Mouse (Mus musculus) kidney, adult 2 months (tissue): ENCODE data around the gene Trim46. TPM values are rescaled to one million over a fixed set of nuclear protein-coding genes. Genes with fewer than 3 reads are reported as not detected.
"Not testable (repeated sequence)": the region's sequence is repeated elsewhere in the genome, so short reads cannot be mapped to it uniquely, and the experiment has no call there.

ENCODE experiments used
- DNase-seq: peaks from one replicate; pipeline ENCODE4 v3.0.0; 2021
- H3K27ac ChIP-seq: fragments of 200-500 bp; 2 replicates; pipeline ENCODE4 v1.5.1; 2012; ENCODE audit warnings: low read depth, low read length, control low read depth, inconsistent platforms; ENCODE audit not compliant: insufficient read depth
- H3K27me3 ChIP-seq: fragments of 200-500 bp; replicated peaks from 2 replicates; pipeline ENCODE4 v1.6.1; 2012; ENCODE audit warnings: mild to moderate bottlenecking, moderate library complexity, low read length, inconsistent platforms; ENCODE audit not compliant: control insufficient read depth, insufficient read depth
- H3K36me3 ChIP-seq: fragments of 200-500 bp; 2 replicates; pipeline ENCODE4 v1.6.1; 2012; ENCODE audit warnings: mild to moderate bottlenecking, moderate library complexity, low read length, inconsistent platforms; ENCODE audit not compliant: control insufficient read depth, insufficient read depth
- H3K4me1 ChIP-seq: fragments of 200-500 bp; 2 replicates; pipeline ENCODE4 v1.6.1; 2011; ENCODE audit warnings: low read length; ENCODE audit not compliant: control insufficient read depth, insufficient read depth
- H3K4me3 ChIP-seq: fragments of 200-500 bp; 2 replicates; pipeline ENCODE4 v1.5.1; 2011; ENCODE audit warnings: mild to moderate bottlenecking, low read depth, low read length, control low read depth; ENCODE audit not compliant: insufficient read depth
- CTCF ChIP-seq: fragments of 200-500 bp; conservative IDR thresholded peaks from 2 replicates; pipeline ENCODE4 v1.5.1; 2011; ENCODE audit warnings: low read depth, mild to moderate bottlenecking, control low read depth, low read length, moderate library complexity, mixed read lengths; ENCODE audit not compliant: insufficient read depth, insufficient read length
- POLR2A ChIP-seq: fragments of 200-500 bp; IDR thresholded peaks from one replicate; pipeline ENCODE4 v1.6.1; 2011; ENCODE audit warnings: low read depth, low read length, control low read depth
- WGBS: fragments of 180-500 bp; shearing (Covaris S2); methylation state at CpG from one replicate; pipeline ENCODE4 v1.1.7; 2018; 5-methylcytosine and 5-hydroxymethylcytosine counted together
- polyA plus RNA-seq: library from polyadenylated mRNA; depleted of rRNA; stranded (reverse); fragments of >200 nt; gene quantifications from 2 replicates; pipeline ENCODE4 v1.2.3, GENCODE M21; 2012

Gene Trim46
- polyA plus RNA-seq, 1 experiment = 9.1 TPM

DNA sequence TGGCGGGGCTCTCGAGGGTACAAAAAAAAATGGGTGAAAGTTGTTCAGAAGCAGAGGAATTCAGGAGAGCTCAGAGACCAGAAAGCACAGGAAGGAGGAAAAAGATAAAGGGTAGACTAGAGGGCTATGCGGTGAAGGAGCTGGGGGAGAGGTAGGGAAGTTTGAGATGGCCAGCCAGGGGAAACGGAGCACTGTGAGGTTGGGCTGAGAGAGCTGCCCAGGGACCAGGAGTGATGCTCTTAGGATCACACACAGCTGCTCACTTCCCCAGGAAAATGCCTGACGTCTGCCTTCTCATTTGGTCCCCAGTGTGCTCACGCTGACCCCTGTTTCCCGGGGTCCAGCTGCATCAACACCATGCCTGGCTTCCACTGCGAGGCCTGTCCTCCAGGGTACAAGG lies 26.6 kb downstream of the Trim46 start:
- Histone ChIP-seq H3K27me3 (no peaks in the 10 kb centered on the region), H3K4me1 (no peaks in the 10 kb centered on the region), H3K36me3 (no peaks in the 10 kb centered on the region), H3K4me3 (no peak overlapping the region), H3K27ac (no peak overlapping the region)
- no peak for TF ChIP-seq POLR2A
- TF ChIP-seq CTCF = no peak
- DNase-seq = no peak
- 33% methylated on average over 8 of the region's 8 CpGs for WGBS

- Histone ChIP-seq H3K4me3 (no peak overlapping the region), H3K4me1 (no peaks in the 10 kb centered on the region; the same call in 1 of the 2 replicates), H3K27ac (no peak overlapping the region), H3K36me3 (no peaks in the 10 kb centered on the region), H3K27me3 (no peaks in the 10 kb centered on the region)
- no peak for DNase-seq
- 79% methylated on average over 1 of the region's 1 CpGs for WGBS
- TF ChIP-seq POLR2A = no peak
- no peak for TF ChIP-seq CTCF
Observed at GRCm38 (mm10) chr3:89218271-89218670, 27.8 kb downstream of the Trim46 start.

- not testable (repeated sequence) for H3K27me3 ChIP-seq, H3K27ac ChIP-seq, H3K4me3 ChIP-seq, DNase-seq, H3K36me3 ChIP-seq, H3K4me1 ChIP-seq
- WGBS = 71% methylated on average over 7 of the region's 7 CpGs
Observed at GRCm38 (mm10) chr3:89216407-89216806, 29.7 kb downstream of the Trim46 start.

- H3K27ac ChIP-seq = no peak overlapping the region
- no peaks in the 10 kb centered on the region for H3K36me3 ChIP-seq
- no peak overlapping the region for H3K4me3 ChIP-seq
- TF ChIP-seq CTCF (peak; percentile 92), POLR2A (no peak)
- peak; percentile 88 for DNase-seq
- 1% methylated on average over 6 of the region's 6 CpGs for WGBS
- H3K27me3 ChIP-seq = no peaks in the 10 kb centered on the region
- no peaks in the 10 kb centered on the region; the same call in 1 of the 2 replicates for H3K4me1 ChIP-seq
Observed at GRCm38 (mm10) chr3:89215853-89216252, 30.3 kb downstream of the Trim46 start.

DNA sequence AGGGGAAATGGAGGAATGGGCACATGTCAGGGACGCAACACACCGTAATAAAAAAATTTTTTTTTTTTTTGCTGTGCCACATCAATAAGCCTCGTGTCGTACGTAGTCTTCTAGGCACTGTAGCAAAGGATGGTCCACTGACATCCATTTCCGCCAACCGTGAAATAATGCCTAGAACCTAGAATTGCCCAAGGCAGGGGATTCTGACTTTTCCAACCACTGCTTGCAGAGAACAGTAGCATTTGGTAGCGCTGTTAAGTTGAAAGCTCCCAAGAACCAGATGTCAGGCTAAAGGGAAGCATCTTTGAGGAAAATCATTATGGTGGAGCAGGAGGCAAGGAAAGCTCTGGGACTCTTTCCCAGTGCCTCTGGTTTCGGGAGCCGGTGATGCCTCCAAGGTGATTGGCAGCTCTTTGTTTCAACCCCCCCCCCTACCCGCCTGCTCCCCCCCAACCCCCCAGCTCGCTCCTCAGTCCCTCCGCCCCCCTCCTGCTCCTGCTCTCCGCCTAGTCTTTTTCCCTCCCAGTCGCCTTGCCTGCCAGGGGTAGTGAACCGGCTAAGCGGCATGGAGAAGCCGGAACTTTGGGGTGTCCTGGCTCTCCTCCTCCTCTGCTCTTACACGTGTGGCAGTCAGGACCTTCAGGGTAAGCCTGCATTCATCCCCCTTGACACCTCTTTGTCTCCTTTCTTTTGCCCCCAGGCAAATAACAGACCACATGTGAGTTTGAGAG lies 31.3 kb downstream of the Trim46 start, which contains the start of gene Thbs3:
Gene Thbs3 (plus strand): TSS at position 500 of the 731 bp plus-strand sequence.
- Histone ChIP-seq H3K36me3 (no peaks in the 10 kb centered on the region), H3K27me3 (no peaks in the 10 kb centered on the region), H3K27ac (peak within 1 kb of the TSS; percentile 65), H3K4me3 (peak within 1 kb of the TSS; percentile 91), H3K4me1 (no peaks in the 10 kb centered on the region; the same call in 1 of the 2 replicates)
- TF ChIP-seq CTCF = no peak
- TF ChIP-seq POLR2A = no peak
- DNase-seq = no peak
- WGBS = 4% methylated on average over 17 of the region's 19 CpGs

DNA sequence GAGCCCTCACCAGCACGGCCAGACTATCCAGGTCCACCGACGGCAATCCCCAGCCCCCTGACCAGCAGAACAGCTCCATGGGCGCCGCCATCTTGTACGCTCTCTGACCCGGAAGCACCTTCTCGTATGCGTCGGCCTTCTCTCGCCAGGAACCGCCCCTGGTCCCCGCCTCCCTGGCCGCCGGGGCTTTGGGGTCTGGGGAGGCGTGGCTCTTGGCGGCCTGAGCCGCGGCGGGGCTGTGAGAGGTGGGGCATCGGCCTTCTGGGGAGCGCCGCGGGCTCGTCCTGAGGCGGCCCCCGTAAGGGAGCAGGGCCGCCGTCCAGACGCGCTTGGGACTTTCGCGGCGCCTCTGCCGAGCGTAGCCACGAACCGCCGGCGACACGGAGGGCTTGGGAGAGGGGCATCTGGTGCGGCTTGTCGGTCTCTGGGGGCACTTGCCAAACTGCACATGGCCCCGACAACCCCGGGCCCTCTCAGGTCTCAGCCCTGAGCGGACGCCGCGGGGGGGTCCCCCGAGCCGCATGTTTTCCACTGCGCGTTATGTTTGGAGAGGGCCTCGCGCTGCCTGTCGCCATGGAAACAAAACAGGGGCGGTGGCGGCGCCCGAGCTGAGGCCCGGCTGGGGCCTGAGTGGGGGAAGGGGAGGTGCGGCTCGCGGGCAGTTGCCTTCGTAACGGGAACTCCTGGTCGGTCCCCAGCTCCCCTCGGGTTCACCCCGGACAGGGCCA lies 32.1 kb downstream of the Trim46 start:
- TF ChIP-seq CTCF (no peak), POLR2A (peak; percentile 48)
- peak; percentile 95 for DNase-seq
- H3K27me3 ChIP-seq = no peaks in the 10 kb centered on the region
- H3K4me3 ChIP-seq = peak overlapping the region; percentile 91
- no peaks in the 10 kb centered on the region for H3K36me3 ChIP-seq
- under 1% methylated on average over 69 of the region's 69 CpGs for WGBS
- H3K27ac ChIP-seq = peak overlapping the region; percentile 65
- H3K4me1 ChIP-seq = no peaks in the 10 kb centered on the region; the same call in 1 of the 2 replicates

GRCm38 (mm10) chr3:89210731-89211130 lies 35.4 kb downstream of the Trim46 start:
- 41% methylated on average over 7 of the region's 7 CpGs for WGBS
- TF ChIP-seq CTCF (no peak), POLR2A (no peak)
- H3K4me3 ChIP-seq = no peak overlapping the region
- no peaks in the 10 kb centered on the region for H3K27me3 ChIP-seq
- peak; percentile 64 for DNase-seq
- no peaks in the 10 kb centered on the region; the same call in 1 of the 2 replicates for H3K36me3 ChIP-seq
- H3K4me1 ChIP-seq = no peaks in the 10 kb centered on the region; the same call in 1 of the 2 replicates
- H3K27ac ChIP-seq = 0 out of 2 replicates have a peak overlapping the region, but pooled peaks have one; percentile 11
